Mouse (Mus musculus): ENCODE measurements around the gene Arpc1b.

DNA sequence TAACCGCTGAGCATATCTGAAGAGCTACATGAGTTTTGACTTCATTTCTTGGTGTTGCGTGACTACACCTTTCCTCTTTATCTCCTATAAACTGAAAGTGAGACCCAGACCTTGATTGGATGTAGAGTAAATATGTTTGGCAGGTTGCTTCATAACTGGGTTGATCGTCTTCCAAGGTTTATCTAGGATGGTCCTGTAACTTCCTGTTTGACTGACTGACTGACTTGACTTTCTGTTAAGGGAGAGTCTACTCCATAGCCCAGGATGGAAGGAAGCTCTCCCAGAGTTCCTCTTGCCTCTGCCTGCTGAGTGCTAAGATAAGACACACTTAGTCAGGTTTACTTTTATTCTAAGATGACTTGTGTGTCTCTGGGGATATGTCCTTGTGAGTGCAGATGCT lies 24.1 kb upstream of the Arpc1b start:
- TF ChIP-seq POLR2A (IDR thresholded peaks at IDR 0.05; ENCODE audit: insufficient read depth, low read depth, low read length) (no peak), CTCF (IDR thresholded peaks at IDR 0.05; ENCODE audit: insufficient read depth, low read depth, low read length) (no peak)
